Mouse (Mus musculus): ENCODE results near the gene Tlr7.
"Not testable (repeated sequence)": the region's sequence is repeated elsewhere in the genome, so short reads cannot be mapped to it uniquely, and the experiment has no call there.

Tlr7 gene

GRCm38 (mm10) chrX:167315093-167315726 lies 15.1 kb downstream of the Tlr7 start:
- no peak for DNase-seq (ENCODE audit: extremely low read depth, insufficient read length, low spot score)

DNA sequence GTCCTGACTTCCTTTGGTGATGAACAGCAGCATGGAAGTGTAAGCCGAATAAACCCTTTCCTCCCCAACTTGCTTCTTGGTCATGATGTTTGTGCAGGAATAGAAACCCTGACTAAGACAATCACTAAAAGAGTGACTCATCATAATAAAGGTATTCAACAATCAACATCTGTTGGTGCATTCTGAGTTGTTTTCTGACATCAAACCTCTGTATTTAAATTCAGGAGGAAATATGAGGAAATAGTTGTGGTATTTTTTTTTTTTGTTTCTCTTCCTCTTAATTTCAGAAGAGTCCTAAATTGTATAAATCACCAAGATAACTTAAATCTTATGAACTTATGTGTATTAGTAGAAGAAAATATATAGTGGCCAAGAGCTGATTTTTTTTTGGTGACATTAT lies 28.3 kb downstream of the Tlr7 start:
- DNase-seq (ENCODE audit: extremely low read depth, insufficient read length, low spot score), result not testable (repeated sequence)

GRCm38 (mm10) chrX:167276953-167277352 lies 53.4 kb downstream of the Tlr7 start:
- DNase-seq (ENCODE audit: extremely low read depth, insufficient read length, low spot score), result no peak

DNA sequence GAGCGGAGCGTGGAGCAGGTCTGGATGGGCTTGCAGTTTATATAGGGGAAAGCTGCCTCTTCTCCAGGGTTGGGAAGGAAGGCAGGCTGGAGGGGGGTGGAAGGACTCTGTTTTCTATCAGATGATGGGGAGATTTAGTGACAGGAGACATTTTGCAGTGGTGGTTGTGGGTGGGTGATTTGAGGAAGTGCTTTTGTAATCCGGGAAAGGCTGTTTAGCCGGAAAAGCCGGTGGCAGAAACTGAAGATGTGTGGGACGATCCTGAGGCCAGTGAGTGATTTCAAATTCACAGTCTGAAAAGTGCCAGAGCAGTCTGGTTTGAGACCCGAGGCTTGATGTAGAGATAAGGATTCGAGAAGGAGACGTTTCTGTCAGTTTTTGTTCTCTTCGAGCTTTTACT lies 53.8 kb downstream of the Tlr7 start:
- DNase-seq (ENCODE audit: extremely low read depth, insufficient read length, low spot score), result no peak

DNA sequence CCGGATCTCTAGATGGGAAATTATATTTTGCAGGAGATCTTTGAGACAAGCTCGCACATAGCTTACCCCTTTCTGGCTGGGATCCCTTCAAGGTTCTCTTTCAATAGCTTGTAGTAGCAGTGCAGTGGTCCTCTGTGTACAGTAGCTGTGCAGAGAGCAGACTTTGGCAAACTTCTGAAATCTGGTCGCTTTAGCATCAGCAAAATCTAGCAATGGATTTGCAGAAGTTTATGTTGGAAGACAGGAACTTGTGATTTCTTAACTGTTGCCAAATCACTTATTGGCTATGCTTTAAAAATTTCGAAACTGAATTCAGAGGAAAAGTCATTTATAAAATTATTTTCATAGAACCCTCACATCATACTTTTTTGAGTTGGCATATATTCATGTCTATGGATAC lies 66.3 kb downstream of the Tlr7 start, which contains the start of gene Tlr8:
Tlr8 (minus strand) TSS at position 244 of the 400 bp plus-strand sequence.
- DNase-seq (ENCODE audit: extremely low read depth, insufficient read length, low spot score), result no peak

GRCm38 (mm10) chrX:167263530-167263929 lies 66.8 kb downstream of the Tlr7 start:
- DNase-seq (ENCODE audit: extremely low read depth, insufficient read length, low spot score), result no peak

Data from 3134 (cell line).